In the genomic region with DNA sequence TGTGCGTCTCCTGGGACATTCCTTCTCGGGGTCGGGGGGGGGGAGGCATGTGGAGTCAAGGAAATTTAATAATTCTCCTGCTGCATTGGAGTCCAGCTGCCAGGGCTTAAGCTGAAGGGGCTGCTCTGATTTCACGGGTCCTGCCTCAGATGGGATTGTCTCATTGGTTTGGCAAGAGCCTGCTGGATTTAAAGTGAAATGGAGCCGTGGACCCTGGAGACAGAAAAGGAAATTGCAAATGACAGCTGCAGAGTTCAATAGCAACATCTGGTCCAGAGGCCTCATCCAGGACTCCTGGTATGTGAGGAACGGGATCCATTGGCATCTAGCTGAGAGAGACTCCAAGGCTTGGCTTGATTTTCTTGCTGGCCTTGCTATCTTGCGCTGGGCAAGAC, we compare ENCODE assay signal across 8 mouse cellular contexts.
DNase-seq lines count a peak whose midpoint lies in the region; ATAC-seq and TF ChIP-seq lines count a peak whose summit lies in the region.

No protein-coding gene starts in this region.

- no peak overlapping the region; the same call in 1 of the 2 replicates for H3K27ac ChIP-seq in embryonic facial prominence, embryonic 11.5 days (replicated peaks; ENCODE audit: low read depth, low read length)
- H3K27ac ChIP-seq in heart, embryonic 15.5 days, result peak overlapping the region; percentile 92
- H3K27ac ChIP-seq in lung, postnatal 0 days (ENCODE audit: low read length), result peak overlapping the region; percentile 79
- H3K27ac ChIP-seq in cerebellum, adult 2 months (ENCODE audit: insufficient read depth, low read length), result no peak overlapping the region

- H3K9me3 ChIP-seq in embryonic facial prominence, embryonic 11.5 days (replicated peaks; ENCODE audit: control insufficient read depth, low read length), result no peaks in the 10 kb centered on the region
- H3K9me3 ChIP-seq in heart, embryonic 15.5 days (replicated peaks), result no peaks in the 10 kb centered on the region
- H3K9me3 ChIP-seq in lung, postnatal 0 days (ENCODE audit: low read length), result no peaks in the 10 kb centered on the region

- no peak overlapping the region for H3K9ac ChIP-seq in embryonic facial prominence, embryonic 11.5 days (replicated peaks; ENCODE audit: low read length)
- no peak overlapping the region for H3K9ac ChIP-seq in heart, embryonic 15.5 days
- H3K9ac ChIP-seq in lung, postnatal 0 days (replicated peaks; ENCODE audit: low read depth), result peak overlapping the region; percentile 21; the same call in 1 of the 2 replicates

- 0 out of 2 replicates have a peak, but pooled peaks have one; percentile 1 for TF ChIP-seq EP300 in lung, postnatal 0 days (IDR thresholded peaks at IDR 0.05)

- intact Hi-C loops in left cerebral cortex, postnatal 14 days (cut with DNase I), result no loop called here

- DNase-seq in NIH3T3 (ENCODE audit: low read depth), result peak; percentile 78
- DNase-seq in embryonic facial prominence, embryonic 11.5 days (ENCODE audit: low spot score), result peak; percentile 93
- no peak for DNase-seq in lung, postnatal 0 days (ENCODE audit: low spot score)
- no peak for DNase-seq in adrenal gland, postnatal 25 days
- DNase-seq in left cerebral cortex, postnatal 14 days (ENCODE audit: low spot score in 2 of 2), result no peak
- DNase-seq in right cerebral cortex, postnatal 14 days, result no peak
- DNase-seq in cerebellum, adult 2 months, result no peak

- H3K27me3 ChIP-seq in embryonic facial prominence, embryonic 11.5 days (ENCODE audit: control insufficient read depth, insufficient read depth, low read length), result no peaks in the 10 kb centered on the region
- H3K27me3 ChIP-seq in heart, embryonic 15.5 days, result no peaks in the 10 kb centered on the region
- H3K27me3 ChIP-seq in lung, postnatal 0 days (replicated peaks; ENCODE audit: insufficient read depth, low read length), result no peaks in the 10 kb centered on the region
- H3K27me3 ChIP-seq in cerebellum, adult 2 months (ENCODE audit: control insufficient read depth, insufficient read depth, low read length), result no peaks in the 10 kb centered on the region; the same call in 1 of the 2 replicates

- H3K4me1 ChIP-seq in embryonic facial prominence, embryonic 11.5 days (ENCODE audit: control insufficient read depth, insufficient read depth, low read length), result no peaks in the 10 kb centered on the region; the same call in 1 of the 2 replicates
- peaks cover 46% of the 10 kb centered on the region for H3K4me1 ChIP-seq in heart, embryonic 15.5 days (replicated peaks)
- peaks cover 6% of the 10 kb centered on the region; the same call in 1 of the 2 replicates for H3K4me1 ChIP-seq in lung, postnatal 0 days (ENCODE audit: insufficient read depth, low read depth, low read length)
- H3K4me1 ChIP-seq in cerebellum, adult 2 months (ENCODE audit: control insufficient read depth, insufficient read depth, low read length), result no peaks in the 10 kb centered on the region

- no peak for TF ChIP-seq POLR2A in cerebellum, adult 2 months (IDR thresholded peaks at IDR 0.05; ENCODE audit: borderline replicate concordance, insufficient read depth, low read length)

- H3K4me2 ChIP-seq in embryonic facial prominence, embryonic 11.5 days (ENCODE audit: low read depth, low read length), result no peak overlapping the region
- peak overlapping the region; percentile 51 for H3K4me2 ChIP-seq in heart, embryonic 15.5 days
- H3K4me2 ChIP-seq in lung, postnatal 0 days (replicated peaks; ENCODE audit: low read depth, low read length), result no peak overlapping the region; the same call in 1 of the 2 replicates

- no peaks in the 10 kb centered on the region for H3K36me3 ChIP-seq in embryonic facial prominence, embryonic 11.5 days (replicated peaks; ENCODE audit: control insufficient read depth, insufficient read depth, low read depth, low read length)
- H3K36me3 ChIP-seq in heart, embryonic 15.5 days, result no peaks in the 10 kb centered on the region
- no peaks in the 10 kb centered on the region for H3K36me3 ChIP-seq in lung, postnatal 0 days (ENCODE audit: insufficient read depth, low read length)

- WGBS in embryonic facial prominence, embryonic 11.5 days, result 13% methylated on average over 7 of the region's 7 CpGs
- WGBS in heart, embryonic 15.5 days, result 19% methylated on average over 7 of the region's 7 CpGs
- WGBS in lung, postnatal 0 days, result 11% methylated on average over 7 of the region's 7 CpGs
- 23% methylated on average over 7 of the region's 7 CpGs for WGBS in cerebellum, adult 2 months

- no peak for TF ChIP-seq CTCF in lung, postnatal 0 days (IDR thresholded peaks at IDR 0.05)
- no peak for TF ChIP-seq CTCF in cerebellum, adult 2 months (IDR thresholded peaks at IDR 0.05; ENCODE audit: borderline replicate concordance, insufficient read depth, low read depth, low read length)

- H3K4me3 ChIP-seq in embryonic facial prominence, embryonic 11.5 days (ENCODE audit: low read depth, low read length), result no peak overlapping the region
- peak overlapping the region; percentile 5; the same call in 1 of the 2 replicates for H3K4me3 ChIP-seq in heart, embryonic 15.5 days
- H3K4me3 ChIP-seq in lung, postnatal 0 days (ENCODE audit: low read depth, low read length), result no peak overlapping the region
- H3K4me3 ChIP-seq in cerebellum, adult 2 months (replicated peaks; ENCODE audit: insufficient read depth, low read depth, low read length), result no peak overlapping the region

- peak; percentile 82 for ATAC-seq in embryonic facial prominence, embryonic 11.5 days (replicated peaks; ENCODE audit: insufficient number of reproducible peaks, low FRiP score, low TSS enrichment, low read depth)
- peak; percentile 23; the same call in 1 of the 2 replicates for ATAC-seq in heart, embryonic 15.5 days (replicated peaks; ENCODE audit: insufficient number of reproducible peaks, insufficient read depth, low FRiP score, low read depth)
- peak; percentile 29 for ATAC-seq in lung, postnatal 0 days

Comparison
In these comparisons a context has a peak if more than half of its experiments do, and no peak if none do; other contexts are left out.
1. DNase-seq: peak in NIH3T3 (single experiment) and embryonic facial prominence, embryonic 11.5 days (single experiment); none in lung, postnatal 0 days (single experiment), adrenal gland, postnatal 25 days (single experiment), left cerebral cortex, postnatal 14 days (0 of 2), right cerebral cortex, postnatal 14 days (single experiment) and cerebellum, adult 2 months (0 of 2).
2. ATAC-seq: peak in every context shown above with its lines; median percentile 82 in embryonic facial prominence, embryonic 11.5 days; 29 in lung, postnatal 0 days; 23 in heart, embryonic 15.5 days.
3. H3K27ac ChIP-seq: peak in heart, embryonic 15.5 days (single experiment) and lung, postnatal 0 days (single experiment); none in embryonic facial prominence, embryonic 11.5 days (single experiment) and cerebellum, adult 2 months (single experiment).